Mouse (Mus musculus): ENCODE measurements around the gene Hoxc8.

Gene Hoxc8

DNA sequence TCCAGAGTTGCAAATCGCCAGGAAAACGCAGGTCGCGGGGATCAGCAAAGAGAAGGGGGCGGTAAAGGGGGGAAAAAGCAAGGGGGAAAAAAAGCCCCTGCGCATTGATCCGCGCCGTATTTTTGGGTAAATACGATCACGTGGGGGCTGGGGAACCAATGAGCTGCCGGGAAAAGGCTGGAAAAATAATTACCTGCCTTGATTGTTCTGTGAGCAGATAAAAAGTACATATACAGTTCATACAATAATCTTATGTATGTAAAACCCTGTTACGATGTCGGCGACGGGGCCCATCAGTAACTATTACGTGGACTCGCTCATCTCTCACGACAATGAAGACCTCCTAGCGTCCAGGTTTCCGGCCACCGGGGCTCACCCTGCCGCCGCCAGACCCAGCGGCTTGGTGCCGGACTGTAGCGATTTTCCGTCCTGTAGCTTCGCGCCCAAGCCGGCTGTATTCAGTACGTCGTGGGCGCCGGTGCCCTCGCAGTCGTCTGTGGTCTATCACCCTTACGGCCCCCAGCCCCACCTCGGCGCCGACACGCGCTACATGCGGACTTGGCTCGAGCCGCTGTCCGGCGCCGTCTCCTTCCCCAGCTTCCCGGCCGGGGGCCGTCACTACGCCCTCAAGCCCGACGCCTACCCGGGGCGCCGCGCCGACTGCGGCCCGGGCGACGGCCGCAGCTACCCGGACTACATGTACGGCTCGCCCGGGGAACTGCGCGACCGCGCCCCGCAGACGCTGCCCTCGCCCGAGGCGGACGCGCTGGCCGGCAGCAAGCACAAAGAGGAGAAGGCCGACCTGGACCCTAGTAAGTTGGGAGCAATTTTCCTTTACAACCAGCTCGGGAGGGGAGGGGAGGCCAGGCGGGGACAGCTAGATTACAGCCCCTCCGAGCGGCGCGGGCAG lies 8.8 kb upstream of the Hoxc8 start:
- peak; percentile 76 for DNase-seq (ENCODE audit: low read depth, low spot score)

- DNase-seq (ENCODE audit: low read depth, low spot score) = no peak
Observed at GRCm38 (mm10) chr15:102983716-102984115, 6.7 kb upstream of the Hoxc8 start.

DNA sequence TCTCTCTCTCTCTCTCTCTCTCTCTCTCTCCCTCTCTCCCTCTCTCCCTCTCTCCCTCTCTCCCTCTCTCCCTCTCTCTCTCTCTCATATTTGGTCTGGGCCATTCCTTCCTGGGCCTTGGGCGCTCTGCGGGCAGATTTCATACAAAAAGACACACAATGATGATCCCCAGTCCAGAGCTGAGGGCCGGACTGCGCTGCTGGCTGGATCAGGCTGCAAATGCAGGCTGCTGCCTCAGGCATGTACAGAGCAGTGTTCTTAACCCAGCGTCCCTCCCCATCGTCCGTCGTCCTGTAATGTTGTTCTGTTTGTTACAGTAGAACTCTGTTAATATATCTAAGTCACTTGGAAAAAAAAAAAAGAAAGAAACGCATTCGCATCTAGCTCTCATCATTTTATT lies 5.9 kb upstream of the Hoxc8 start:
- DNase-seq (ENCODE audit: low read depth, low spot score) = no peak

DNA sequence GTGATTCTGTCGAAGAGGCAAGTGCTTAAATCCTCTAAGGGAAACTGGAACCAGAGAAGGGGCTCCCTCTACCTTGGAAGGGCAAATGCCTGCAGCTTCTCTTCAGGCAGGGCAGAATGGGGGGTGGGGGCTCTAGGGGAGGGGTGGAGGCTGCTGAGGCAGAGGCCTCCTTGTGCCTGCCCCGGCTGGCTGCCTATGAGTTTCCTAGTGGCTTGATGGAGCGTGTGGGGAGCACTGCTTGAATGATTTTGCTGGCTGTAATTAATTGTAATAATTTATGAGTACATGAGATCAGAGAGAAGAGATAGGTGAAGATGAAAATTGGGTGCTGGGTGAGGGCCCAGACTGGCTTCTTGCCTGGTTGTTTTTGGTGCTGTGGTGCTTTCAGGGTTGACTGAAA lies 5.5 kb upstream of the Hoxc8 start:
- DNase-seq (ENCODE audit: low read depth, low spot score) = no peak

DNA sequence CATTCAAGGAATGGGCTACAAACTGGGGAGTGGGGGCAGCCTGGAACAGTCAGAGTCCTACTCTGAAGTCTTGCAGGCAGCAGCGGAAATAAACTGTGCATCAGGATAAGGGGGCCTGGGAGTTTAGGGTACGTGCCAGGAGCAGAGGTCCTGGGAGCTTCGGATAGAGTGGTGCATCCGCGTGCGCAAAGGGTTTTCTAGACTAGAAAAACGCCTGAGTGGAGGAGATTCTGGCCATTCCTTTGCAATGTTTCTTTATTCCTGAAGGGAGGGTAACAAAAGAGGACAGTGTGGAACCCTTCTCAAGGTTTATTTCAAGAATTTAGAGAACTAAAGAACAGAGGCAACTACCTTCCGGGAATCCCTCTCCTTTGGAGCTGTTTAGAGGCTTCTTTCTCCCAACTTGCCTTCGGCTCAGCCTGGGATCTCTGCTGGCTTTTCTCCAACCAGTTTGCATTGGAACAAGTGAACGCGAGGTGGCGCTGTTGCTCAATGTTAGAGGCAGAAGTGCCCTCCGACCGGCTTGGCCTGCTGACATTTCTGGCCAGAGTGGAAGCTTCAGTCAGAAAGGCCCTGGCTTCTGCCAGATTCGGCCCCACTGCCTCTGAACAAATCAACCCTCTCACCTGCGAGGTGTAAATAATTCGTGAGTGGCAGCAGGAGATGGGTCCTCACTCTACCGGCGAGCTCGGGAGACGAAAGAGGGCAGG lies 3.1 kb upstream of the Hoxc8 start:
- peak; percentile 76 for DNase-seq (ENCODE audit: low read depth, low spot score)

GRCm38 (mm10) chr15:102988078-102988477 lies 2.3 kb upstream of the Hoxc8 start:
- no peak for DNase-seq (ENCODE audit: low read depth, low spot score)

DNA sequence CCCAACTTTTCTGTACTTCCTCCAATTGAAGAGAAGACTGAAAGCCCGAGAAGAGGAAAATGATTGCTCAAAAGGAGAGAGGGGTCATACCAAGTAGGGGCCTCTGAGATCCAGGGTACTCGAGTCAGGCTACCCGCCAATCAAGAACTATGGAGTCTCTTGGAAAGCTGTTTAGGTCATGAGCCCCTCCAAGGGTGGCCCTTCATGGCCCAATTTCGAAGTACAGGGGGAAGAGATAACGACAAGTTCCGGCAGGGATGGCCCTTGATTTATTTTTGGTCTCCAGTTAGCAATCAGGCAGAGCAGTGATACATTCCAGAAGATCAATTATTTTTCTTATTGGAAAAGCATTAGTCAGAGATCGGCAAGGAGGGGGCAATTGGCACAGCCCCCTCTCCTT lies 1.4 kb downstream of the Hoxc8 start:
- no peak for DNase-seq (ENCODE audit: low read depth, low spot score)

DNA sequence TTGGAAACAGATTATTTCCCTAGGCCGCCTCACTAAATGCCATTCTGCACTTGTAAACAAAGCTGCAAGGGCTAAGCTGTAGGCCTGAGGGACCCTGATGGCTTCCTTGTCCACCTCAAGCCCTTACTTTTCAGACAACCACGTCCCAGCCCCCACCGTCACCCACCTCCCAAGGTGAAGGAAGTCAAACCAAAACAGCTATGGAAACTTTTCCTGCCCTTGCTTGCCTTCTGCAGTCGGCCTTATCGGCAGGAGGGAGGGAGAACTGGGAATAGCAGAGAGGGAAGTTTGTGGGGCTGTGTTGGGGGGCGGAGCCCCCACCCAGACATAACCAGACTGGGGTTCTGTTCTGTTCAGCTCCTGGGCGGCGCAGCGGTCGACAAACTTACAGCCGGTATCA lies 1.8 kb downstream of the Hoxc8 start:
- no peak for DNase-seq (ENCODE audit: low read depth, low spot score)

- no peak for DNase-seq (ENCODE audit: low read depth, low spot score)
Observed at GRCm38 (mm10) chr15:102992863-102993262, 2.5 kb downstream of the Hoxc8 start.

DNA sequence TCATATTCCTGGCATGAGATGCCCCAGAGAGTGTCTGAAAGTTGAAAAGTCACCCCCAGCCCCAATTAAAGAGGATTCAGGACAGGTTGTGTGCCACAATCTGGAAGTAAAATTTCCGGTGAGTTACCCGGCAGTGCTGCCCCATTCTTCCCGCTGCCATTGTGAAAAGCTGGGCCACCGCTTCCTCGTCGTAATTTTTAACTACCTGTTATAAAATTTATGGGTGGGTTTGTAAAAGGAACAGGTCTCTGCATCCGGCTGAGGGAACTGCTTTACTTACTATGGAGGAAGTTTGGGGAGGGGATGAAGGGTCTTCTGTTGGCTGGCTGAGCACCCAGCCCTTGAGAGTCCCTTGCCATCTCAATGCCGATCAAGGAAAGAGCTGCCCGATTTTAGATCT lies 6.1 kb downstream of the Hoxc8 start:
- DNase-seq (ENCODE audit: low read depth, low spot score) = no peak

- DNase-seq (ENCODE audit: low read depth, low spot score) = no peak
Observed at GRCm38 (mm10) chr15:102997431-102997830, 7.0 kb downstream of the Hoxc8 start.

- DNase-seq (ENCODE audit: low read depth, low spot score) = no peak
Observed at GRCm38 (mm10) chr15:102997939-102998355, 7.5 kb downstream of the Hoxc8 start, which contains the start of gene Hoxc6. Gene Hoxc6 (plus strand): TSS chr15:102998257.

DNA sequence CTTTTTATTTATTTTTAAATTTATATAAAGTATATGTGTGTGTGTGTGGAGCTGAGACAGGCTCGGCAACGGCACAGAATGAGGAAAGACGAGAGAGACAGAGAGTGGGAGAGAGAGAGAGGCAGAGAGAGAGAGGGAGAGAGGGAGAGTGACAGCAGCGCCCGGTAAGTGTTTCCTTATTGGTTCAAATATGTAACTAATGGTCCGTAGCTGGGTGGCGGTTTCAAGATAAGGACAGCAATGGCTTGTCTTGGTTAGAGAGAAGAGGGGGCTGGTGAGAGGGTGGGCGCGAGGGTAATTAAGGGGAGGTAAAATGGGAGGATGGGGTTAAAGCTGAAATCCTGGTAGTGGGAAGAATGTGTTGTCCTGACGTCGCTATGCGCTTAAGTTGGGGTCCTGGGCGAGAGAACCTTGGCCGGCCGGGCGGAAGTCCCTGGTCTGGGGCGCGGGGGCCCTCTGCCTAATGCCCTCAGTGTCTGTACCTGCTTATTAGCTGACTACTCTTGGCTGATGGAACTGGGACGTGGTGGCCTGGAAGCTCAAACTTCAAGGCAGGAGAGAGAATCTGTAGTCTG lies 8.3 kb downstream of the Hoxc8 start:
- no peak for DNase-seq (ENCODE audit: low read depth, low spot score)

GRCm38 (mm10) chr15:102999183-102999831 lies 8.9 kb downstream of the Hoxc8 start:
- peak; percentile 91 for DNase-seq (ENCODE audit: low read depth, low spot score)

- DNase-seq (ENCODE audit: low read depth, low spot score) = no peak
Observed at GRCm38 (mm10) chr15:102999955-103000354, 9.5 kb downstream of the Hoxc8 start.

DNA sequence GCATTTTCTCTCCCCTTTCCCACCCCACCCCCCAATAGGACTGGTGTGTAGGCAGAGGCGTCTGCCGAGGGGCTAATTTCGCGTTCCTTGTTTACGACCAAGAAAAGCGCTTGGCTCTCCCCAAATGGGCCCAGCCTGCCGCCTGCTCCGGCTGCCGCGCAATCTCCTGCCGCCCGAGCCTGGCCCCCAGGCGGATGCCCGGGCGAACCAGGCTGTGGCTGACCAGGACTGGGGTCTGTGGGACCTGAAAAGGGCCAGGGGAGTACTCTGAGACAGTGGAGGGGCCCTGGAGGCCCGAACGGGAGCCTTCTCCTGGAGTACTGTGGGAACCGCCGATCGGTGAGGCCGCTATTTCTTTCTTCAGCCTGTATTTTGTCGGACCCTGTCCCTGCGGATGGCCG lies 10.1 kb downstream of the Hoxc8 start:
- DNase-seq (ENCODE audit: low read depth, low spot score) = no peak

GRCm38 (mm10) chr15:103001370-103001769 lies 11.0 kb downstream of the Hoxc8 start:
- DNase-seq (ENCODE audit: low read depth, low spot score) = no peak

DNA sequence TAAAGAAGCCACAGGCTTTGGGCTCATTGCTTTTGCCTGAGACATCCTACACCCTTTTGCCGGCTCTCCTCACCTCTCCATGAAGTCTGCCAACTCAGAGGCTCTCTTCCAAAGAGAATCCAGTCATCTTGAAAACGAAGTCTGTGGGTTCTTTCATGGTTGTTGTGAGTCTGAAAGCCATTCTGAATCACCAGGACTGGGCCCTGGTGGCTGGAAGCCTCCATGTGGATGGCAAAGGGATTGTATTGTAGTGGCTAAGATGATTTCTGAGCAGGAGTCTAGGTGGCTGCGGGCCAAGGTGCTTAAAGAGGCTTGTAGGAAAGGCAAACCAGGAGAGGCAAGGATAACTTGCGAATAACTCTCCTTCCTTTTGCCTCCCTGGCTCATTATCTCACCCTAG lies 11.7 kb downstream of the Hoxc8 start:
- no peak for DNase-seq (ENCODE audit: low read depth, low spot score)

DNA sequence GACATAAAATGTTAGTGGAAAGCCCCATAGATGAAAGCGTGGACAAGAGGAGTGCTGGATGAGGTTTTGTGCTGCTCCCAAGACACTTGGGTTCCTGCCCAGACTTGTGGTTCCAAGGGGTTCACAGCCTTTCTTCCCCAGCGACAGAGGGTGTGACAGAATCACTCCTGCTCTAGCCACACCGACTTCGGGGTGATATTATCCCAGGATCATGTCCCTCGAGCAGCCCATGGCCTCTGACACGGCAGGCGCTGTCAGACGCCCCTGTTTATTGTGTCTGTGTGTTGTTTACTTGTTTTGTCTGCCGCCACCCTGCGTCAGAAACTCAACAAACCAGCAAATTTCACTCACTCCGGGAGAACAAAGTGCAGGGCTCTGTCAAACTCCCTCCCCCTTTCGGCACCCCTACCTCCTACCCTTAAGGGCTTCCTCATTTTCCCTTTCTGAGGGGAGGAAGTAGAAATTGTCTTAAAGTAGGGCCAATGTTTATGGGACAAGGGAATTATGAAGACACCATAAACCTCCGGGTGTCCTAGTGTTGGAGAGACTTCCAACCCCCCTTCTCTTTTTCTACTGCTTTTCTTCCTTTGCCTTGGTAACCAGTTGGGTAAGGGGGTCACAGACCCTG lies 12.5 kb downstream of the Hoxc8 start:
- DNase-seq (ENCODE audit: low read depth, low spot score) = no peak

- no peak for DNase-seq (ENCODE audit: low read depth, low spot score)
Observed at GRCm38 (mm10) chr15:103005308-103005707, 14.9 kb downstream of the Hoxc8 start.

GRCm38 (mm10) chr15:103005797-103006196 lies 15.4 kb downstream of the Hoxc8 start:
- DNase-seq (ENCODE audit: low read depth, low spot score) = no peak

DNA sequence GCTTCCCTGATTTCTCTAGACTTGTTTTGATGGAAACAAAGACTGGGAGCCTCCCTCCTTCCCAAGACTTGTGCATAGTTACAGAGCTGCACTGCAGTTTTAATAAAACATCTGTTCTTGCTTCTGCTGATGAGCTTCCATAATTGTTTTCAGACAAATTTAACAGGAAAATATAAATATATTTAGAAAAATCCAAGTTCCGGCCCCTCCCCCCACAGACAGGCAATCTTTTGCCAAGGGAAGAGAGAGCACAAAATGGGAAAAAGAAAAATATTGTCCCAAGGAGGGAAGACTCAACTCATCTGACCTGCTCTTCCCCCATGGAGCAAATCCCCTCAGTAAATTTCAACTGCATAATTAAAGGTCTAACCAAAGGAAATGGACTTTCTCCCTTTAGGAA lies 15.9 kb downstream of the Hoxc8 start:
- DNase-seq (ENCODE audit: low read depth, low spot score) = no peak
